Mouse (Mus musculus): Measurements from ENCODE around the gene Lrrc8d. TPM values are rescaled to one million over a fixed set of nuclear protein-coding genes. Genes with fewer than 3 reads are reported as not detected.

The Lrrc8d gene
- total and polyA plus RNA-seq, 3 experiments = 7.0 to 26.1 (median 16.6) TPM

- Histone ChIP-seq H3K36me3 (replicated peaks in 1 of 2; ENCODE audit: control insufficient read depth in 1 of 2, insufficient read depth in 1 of 2, low read length in 1 of 2) (no peaks in the 10 kb centered on the region), H3K79me2 (replicated peaks; ENCODE audit: control insufficient read depth, extremely low read depth, insufficient read depth, poor library complexity, severe bottlenecking) (no peaks in the 10 kb centered on the region), H3K4me2 (ENCODE audit: insufficient read depth, low read depth, poor library complexity, severe bottlenecking) (no peak overlapping the region), H3K4me1 (ENCODE audit: control insufficient read depth in 1 of 2, insufficient read depth in 2 of 2) (peaks cover 0 to 7% of the 10 kb centered on the region in 2 experiments; a peak in 1 of 4 replicates), H3K27me3 (replicated peaks) (no peaks in the 10 kb centered on the region), H3K4me3 (replicated peaks in 1 of 3; ENCODE audit: low read depth in 2 of 3, low read length in 2 of 3, poor library complexity in 1 of 3) (no peak overlapping the region), H3K9ac (ENCODE audit: insufficient read depth, low read depth) (no peak overlapping the region), H3K27ac (ENCODE audit: insufficient read depth, low read depth) (no peak overlapping the region), H3K9me3 (replicated peaks; ENCODE audit: low read length) (no peaks in the 10 kb centered on the region)
- DNase-seq (ENCODE audit: extremely low read depth) = no peak
- no peak for TF ChIP-seq ETS1 (conservative IDR thresholded peaks at IDR 0.05; ENCODE audit: low read depth, low read length)
- no peak for TF ChIP-seq EP300 (IDR thresholded peaks at IDR 0.05; ENCODE audit: low read length)
- no peak for TF ChIP-seq KAT2A (IDR thresholded peaks at IDR 0.05; ENCODE audit: insufficient replicate concordance, low read length)
- no peak for TF ChIP-seq USF1 (IDR thresholded peaks at IDR 0.05; ENCODE audit: low read depth, low read length)
- no peak for TF ChIP-seq CHD2 (IDR thresholded peaks at IDR 0.05; ENCODE audit: low read length)
- no peak for TF ChIP-seq JUN (IDR thresholded peaks at IDR 0.05; ENCODE audit: insufficient read depth, low read depth, low read length)
- TF ChIP-seq ZMIZ1 (IDR thresholded peaks at IDR 0.05; ENCODE audit: low read depth, low read length) = no peak
- no peak for TF ChIP-seq ZKSCAN1 (IDR thresholded peaks at IDR 0.05; ENCODE audit: borderline replicate concordance, low read depth, low read length)
- TF ChIP-seq CHD1 (IDR thresholded peaks at IDR 0.05; ENCODE audit: low read depth, low read length) = no peak
- TF ChIP-seq RAD21 (IDR thresholded peaks at IDR 0.05; ENCODE audit: low read depth, low read length) = no peak
- TF ChIP-seq SIN3A (IDR thresholded peaks at IDR 0.05; ENCODE audit: low read length) = no peak
- no peak for TF ChIP-seq IRF4 (IDR thresholded peaks at IDR 0.05; ENCODE audit: low read depth, low read length)
- no peak for TF ChIP-seq TCF12 (IDR thresholded peaks at IDR 0.05; ENCODE audit: low read depth, low read length)
- no peak for TF ChIP-seq MAFK (IDR thresholded peaks at IDR 0.05; ENCODE audit: insufficient replicate concordance, low read length)
- TF ChIP-seq ZC3H11A (IDR thresholded peaks at IDR 0.05; ENCODE audit: low read depth, low read length) = no peak
- no peak for TF ChIP-seq MXI1 (IDR thresholded peaks at IDR 0.05; ENCODE audit: low read depth, low read length)
- no peak for TF ChIP-seq ELF1 (IDR thresholded peaks at IDR 0.05; ENCODE audit: low read depth, low read length)
- no peak for TF ChIP-seq MAX (IDR thresholded peaks at IDR 0.05; ENCODE audit: low read length)
- no peak for TF ChIP-seq MYC (IDR thresholded peaks at IDR 0.05; ENCODE audit: low read depth, low read length)
- in situ Hi-C loops (cut with MboI; ENCODE audit: low pct_ligation_motif_present, low pct_unique_long_range_greater_than_20kb, low sequenced_read_pairs) = no loop called here
- dilution Hi-C loops (cut with MboI; ENCODE audit: extremely low pct_ligation_motif_present, extremely low pct_unique_long_range_greater_than_20kb, low sequenced_read_pairs) = no loop called here
Measured at GRCm38 (mm10) chr5:105847726-105848125, 148.0 kb downstream of the Lrrc8d start.

- no peak overlapping the region for H3K4me3 ChIP-seq (replicated peaks in 1 of 3; ENCODE audit: low read depth in 2 of 3, low read length in 2 of 3, poor library complexity in 1 of 3)
- H3K27me3 ChIP-seq (replicated peaks) = no peaks in the 10 kb centered on the region
- no peak overlapping the region for H3K27ac ChIP-seq (ENCODE audit: insufficient read depth, low read depth)
- dilution Hi-C loops (cut with MboI; ENCODE audit: extremely low pct_ligation_motif_present, extremely low pct_unique_long_range_greater_than_20kb, low sequenced_read_pairs) = no loop called here
- no peak overlapping the region for H3K4me2 ChIP-seq (ENCODE audit: insufficient read depth, low read depth, poor library complexity, severe bottlenecking)
- no peaks in the 10 kb centered on the region for H3K9me3 ChIP-seq (replicated peaks; ENCODE audit: low read length)
- in situ Hi-C loops (cut with MboI; ENCODE audit: low pct_ligation_motif_present, low pct_unique_long_range_greater_than_20kb, low sequenced_read_pairs) = no loop called here
- no peaks in the 10 kb centered on the region for H3K36me3 ChIP-seq (replicated peaks in 1 of 2; ENCODE audit: control insufficient read depth in 1 of 2, insufficient read depth in 1 of 2, low read length in 1 of 2)
- DNase-seq (ENCODE audit: extremely low read depth) = no peak
- TF ChIP-seq JUND (conservative IDR thresholded peaks at IDR 0.05; ENCODE audit: low read depth, low read length) (no peak), KAT2A (IDR thresholded peaks at IDR 0.05; ENCODE audit: insufficient replicate concordance, low read length) (no peak), RAD21 (IDR thresholded peaks at IDR 0.05; ENCODE audit: low read depth, low read length) (no peak), NRF1 (IDR thresholded peaks at IDR 0.05; ENCODE audit: low read depth, low read length) (no peak)
- no peak overlapping the region for H3K9ac ChIP-seq (ENCODE audit: insufficient read depth, low read depth)
- H3K79me2 ChIP-seq (replicated peaks; ENCODE audit: control insufficient read depth, extremely low read depth, insufficient read depth, poor library complexity, severe bottlenecking) = no peaks in the 10 kb centered on the region
- H3K4me1 ChIP-seq (ENCODE audit: control insufficient read depth in 1 of 2, insufficient read depth in 2 of 2) = peaks cover 0 to 5% of the 10 kb centered on the region in 2 experiments; a peak in 1 of 4 replicates
Measured at GRCm38 (mm10) chr5:105849222-105849621, 149.5 kb downstream of the Lrrc8d start.

Measured in CH12.LX (cell line).